Mouse (Mus musculus) left cerebral cortex, adult 9 months (tissue): ENCODE data around the gene Foxn4.

Experiments used
- DNase-seq, 2 experiments: peaks; one replicate each; pipeline ENCODE4 v3.0.0; 2022; ENCODE audit warnings: low spot score in 2 of 2

Gene Foxn4

GRCm38 (mm10) chr5:114273693-114274402 is at the start of gene Foxn4:
Gene Foxn4 (minus strand): TSS chr5:114273807.
- DNase-seq, result no peak

DNA sequence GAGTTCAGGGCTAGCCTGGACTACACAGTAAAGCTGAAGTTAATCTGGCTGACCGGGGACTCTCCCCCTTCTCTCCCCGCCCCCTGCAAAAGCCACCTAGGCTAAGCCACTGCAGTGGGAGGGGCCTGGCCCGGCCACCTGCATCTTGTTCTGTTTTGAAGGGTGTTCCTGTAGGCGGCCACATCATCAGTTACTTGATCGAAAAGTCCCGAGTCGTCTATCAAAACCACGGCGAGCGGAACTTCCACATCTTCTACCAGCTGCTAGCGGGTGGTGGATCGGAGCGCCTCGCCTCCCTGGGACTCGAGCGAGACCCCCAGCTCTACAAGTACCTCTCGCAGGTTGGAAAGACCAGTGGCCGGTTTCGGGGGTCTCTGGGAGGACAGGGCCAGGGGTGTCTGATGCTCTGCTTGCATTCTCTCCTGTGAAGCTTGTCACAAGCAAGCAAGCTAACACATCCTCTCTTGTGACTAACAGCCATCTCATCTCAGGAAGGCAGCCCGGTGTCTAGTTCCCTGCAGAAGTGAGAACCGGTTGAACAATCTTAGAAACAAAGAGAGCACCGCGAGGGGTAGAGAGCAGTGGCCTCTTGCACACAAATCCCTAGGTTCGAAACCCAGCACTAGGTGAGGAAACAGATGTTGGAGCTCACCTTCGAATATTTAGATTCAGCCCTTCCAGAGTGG is 49.6 kb upstream of the Foxn4 start:
- DNase-seq, result no peak

GRCm38 (mm10) chr5:114309680-114310036 is 36.1 kb upstream of the Foxn4 start:
- no peak for DNase-seq

DNA sequence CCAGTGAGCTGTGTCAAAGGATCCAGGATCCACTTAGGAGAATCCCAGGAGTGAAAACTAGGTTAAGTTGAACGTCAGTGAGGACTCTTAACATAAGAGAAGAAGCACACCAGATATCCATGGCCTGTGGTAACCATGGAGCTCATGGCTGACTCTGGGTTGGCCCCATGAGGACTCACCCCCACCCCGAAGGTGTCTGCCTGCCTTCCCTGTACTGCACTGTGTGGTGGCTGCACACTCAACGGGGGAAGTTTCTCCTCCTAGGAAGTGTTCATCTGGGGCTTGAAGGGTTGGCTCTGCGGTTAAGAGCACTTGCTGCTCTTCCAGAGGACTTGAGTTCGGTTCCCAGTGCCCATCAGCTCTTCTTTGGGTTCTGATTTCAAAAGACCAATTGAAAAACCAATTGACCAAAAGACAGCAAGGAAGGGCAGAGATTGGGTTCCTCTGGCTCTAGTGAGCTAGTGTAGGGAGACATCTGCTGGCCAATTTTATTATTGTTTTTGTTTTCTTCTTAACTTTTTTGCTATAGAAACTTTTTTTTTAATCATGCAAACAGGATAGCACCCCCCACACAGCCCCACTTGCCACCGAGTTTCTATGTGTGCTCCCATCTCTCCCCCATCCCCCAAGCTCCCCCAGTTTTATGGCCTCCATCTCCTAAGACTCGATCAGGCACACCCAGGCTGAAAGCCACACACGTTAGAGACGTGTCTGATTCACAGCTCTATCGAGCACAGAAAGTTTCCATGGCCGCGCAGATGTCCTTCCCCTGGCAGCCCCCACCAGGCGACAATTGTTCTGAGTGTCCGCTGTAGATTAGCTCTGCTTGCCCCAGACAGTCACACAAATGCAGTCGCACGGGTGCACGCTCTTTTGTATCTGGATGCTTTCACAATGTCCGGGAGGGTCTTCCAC is 35.4 kb upstream of the Foxn4 start:
- DNase-seq, result no peak

DNA sequence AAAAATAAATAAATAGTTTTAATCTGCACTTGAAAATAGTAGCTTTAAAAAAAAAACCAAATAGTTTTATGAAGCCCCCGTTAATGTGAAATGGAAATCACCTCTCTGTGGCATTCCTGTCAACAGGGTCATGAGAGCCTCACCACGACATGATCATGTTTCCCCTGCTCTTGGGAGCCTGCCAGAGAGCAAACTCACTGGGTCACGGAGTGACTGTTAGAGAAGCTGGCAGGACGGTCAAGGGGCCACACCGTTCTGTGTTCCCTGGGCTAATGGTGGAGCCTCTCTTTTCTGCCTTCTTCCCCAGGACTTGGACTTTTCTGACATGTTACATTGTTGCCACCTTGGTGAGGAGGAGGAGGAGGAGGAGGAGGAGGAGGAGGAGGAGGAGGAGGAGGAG is 32.9 kb upstream of the Foxn4 start:
- no peak for DNase-seq

- no peak for DNase-seq
These were observed 29.6 kb upstream of the Foxn4 start for GRCm38 (mm10) chr5:114303166-114303565.

DNA sequence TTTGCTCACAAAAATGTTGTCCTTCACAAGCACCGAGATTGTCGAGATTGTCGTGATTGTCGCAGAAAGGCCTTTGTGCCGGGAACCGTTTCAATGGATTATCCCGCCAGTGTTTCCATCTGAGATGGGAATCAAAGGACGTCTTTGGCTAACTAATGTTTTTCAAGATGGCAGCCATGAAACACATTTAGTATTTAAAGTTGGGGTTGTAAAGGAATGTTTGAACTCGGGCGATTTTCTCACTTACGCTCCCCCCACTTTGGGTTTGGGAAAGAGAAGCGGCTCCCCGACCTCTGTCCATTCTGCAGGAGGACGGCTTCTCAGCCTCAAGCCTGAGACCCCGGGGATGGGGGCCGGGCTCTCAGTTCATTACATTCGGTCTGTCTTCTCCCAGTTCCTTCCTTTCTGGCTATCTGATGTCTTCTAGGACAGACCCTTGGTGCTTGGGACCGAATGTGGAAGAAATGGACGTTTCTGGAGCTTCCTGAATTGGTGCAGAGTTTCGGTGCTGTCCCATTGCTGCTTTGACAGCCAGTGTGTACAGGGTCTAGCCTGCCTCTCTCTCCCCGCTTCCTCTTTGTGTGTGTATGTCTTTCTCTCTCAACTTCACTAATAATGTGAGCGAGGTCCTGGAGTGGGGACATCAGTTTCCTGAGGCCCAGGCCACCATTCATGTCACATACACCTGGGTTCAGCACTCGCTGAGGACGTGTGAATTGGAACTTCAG is 26.4 kb upstream of the Foxn4 start:
- no peak for DNase-seq

- DNase-seq, result no peak
These were observed 25.7 kb upstream of the Foxn4 start for GRCm38 (mm10) chr5:114299156-114299855.

DNA sequence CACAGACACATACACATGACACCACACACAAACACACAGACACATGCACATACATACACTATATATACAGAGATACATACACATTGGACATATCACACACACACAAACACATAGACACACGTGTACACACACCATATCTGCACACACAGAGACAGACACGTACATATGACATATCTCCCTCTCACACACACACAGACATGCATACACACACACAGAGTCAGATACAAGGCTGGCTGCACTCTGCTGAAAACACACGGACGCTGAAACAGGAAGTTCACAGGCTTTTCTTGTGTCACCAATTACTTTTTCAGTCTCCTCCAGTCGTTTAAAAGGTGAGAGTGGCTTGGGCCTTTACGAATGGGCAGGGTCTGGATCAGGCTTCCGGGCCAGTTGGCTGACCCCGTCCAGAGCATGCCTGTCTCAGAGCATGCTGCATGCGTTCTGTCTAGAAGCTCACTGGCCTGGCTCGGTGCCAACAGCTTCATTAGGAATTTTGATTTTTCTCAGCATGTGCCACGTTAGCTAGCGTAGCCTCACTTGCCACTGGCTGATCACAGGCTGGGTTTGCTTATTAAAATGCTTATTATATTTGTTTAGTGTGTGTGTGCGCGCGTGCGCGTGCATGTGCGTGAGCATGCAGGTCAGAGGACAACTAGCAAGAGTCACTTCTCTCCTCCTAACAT is 24.7 kb upstream of the Foxn4 start:
- no peak for DNase-seq

DNA sequence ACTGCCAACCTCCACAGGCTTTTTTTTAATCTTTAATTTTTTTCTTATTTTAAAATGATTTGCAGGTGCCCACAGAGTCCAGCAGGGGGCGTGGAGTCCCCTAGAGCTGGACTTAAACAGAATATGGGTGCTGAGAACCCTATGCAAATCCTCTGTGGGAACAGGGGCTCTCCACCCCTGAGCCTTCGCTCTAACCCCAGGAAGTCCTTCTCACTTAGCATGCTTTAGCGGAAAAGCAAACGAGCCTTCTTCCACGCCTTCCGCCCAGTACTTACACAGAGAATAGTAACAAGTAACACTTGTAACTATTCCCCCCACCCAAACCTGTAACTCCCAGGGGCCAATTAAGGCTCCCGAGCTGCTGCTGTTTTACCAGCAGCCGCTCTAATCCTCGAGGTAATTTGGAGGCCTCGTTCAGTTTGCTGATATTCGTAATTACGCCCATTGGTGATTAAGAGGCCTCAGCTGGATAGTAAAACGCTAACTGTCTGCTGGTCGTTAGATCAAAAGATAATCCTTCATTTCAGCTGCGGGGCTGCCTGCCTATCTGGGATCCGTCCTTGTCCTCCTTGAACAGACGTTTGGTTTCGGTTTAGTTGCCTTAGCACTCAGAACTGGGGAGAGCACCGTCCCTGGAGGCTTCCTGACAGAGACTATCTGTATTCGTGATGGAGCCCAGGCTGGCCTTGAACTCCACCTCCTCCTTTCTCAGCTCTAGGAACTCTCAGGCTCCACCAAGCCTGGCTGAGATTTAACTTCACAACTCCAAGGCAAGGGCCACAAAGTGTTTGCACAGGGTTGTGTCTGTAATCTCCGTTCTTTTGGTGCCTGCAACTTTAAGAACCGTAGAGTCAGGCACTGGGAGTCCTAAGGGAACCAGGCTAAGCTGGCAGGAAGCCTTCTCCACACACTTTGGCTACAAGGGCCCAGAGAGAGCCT is 23.4 kb upstream of the Foxn4 start:
- no peak for DNase-seq

GRCm38 (mm10) chr5:114290004-114290403 is 16.4 kb upstream of the Foxn4 start:
- DNase-seq, result peak in 1 of 2 experiments; percentile 9

DNA sequence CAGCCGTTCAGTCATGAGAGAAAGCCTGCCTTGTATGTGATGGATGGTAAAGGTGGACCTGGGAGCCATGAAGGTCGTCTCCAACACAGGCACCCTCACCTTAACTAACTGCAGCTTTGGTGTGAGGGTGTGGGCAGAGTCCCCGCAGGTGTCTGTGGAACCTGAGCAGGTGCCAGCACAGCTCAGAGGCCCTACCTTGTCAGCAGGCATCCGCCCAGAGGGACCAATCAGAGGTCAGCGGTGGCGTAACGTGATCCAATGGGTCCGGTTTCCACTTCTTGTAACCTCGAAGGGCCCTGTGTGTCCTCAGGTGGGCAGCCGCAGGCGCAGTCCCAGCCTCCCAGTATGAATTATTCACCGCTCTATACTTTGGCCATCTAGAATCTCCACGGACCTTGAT is 15.3 kb upstream of the Foxn4 start, which contains the start of gene Myo1h:
TSS of gene Myo1h (plus strand) at position 293 of the 400 bp plus-strand sequence.
- DNase-seq, result no peak

- no peak for DNase-seq
These were observed 14.8 kb upstream of the Foxn4 start for GRCm38 (mm10) chr5:114288396-114288795.

DNA sequence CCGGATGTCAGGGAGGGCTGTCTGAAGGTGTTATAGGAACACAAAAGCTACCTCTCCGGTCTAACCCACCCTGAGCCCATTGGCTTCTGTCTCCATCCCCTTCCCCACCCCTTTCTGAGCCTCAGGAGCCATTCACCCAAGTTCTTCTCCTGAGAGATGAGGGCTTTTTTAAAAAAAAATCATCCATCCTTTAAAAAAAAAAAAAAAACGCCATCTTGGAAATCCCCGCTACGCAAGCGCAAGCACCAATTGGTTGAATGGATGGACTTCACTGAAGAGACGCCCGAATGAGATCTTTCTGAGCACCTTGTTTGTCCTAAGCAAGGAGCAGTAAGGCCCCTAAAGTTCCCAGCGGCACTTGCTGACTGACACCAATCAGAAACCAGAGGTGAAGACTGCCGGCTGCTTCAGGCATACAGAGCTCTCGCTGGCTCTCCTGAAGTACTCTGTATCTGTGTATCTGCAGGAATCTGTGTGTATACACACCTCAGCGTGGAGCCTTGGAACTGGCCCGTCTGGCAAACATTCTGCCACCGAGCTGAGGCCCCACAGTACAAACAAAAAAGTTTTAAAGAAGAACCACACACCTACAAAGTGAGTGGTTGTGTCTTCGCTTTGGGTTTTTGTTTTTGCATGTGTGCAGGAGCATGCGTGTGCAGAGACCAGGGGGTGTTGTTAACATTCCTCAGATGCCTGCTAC is 13.4 kb upstream of the Foxn4 start:
- no peak for DNase-seq

- no peak for DNase-seq
These were observed 12.5 kb upstream of the Foxn4 start for GRCm38 (mm10) chr5:114286102-114286501.

DNA sequence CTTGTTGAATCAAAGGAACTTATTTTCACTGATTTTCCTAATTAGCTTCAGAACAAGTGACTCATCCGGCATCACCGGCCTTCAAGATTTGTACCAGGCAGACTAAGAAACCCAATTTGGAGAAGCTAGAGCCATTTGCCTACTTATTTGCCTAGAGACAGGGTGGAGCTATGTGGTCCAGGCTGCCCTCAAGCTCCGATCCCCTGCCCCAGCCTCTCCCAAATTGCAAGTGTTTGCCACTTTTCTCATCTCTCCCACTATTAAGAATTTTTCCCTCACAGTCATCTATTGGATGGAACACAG is 11.7 kb upstream of the Foxn4 start:
- peak in 1 of 2 experiments; percentile 11 for DNase-seq

DNA sequence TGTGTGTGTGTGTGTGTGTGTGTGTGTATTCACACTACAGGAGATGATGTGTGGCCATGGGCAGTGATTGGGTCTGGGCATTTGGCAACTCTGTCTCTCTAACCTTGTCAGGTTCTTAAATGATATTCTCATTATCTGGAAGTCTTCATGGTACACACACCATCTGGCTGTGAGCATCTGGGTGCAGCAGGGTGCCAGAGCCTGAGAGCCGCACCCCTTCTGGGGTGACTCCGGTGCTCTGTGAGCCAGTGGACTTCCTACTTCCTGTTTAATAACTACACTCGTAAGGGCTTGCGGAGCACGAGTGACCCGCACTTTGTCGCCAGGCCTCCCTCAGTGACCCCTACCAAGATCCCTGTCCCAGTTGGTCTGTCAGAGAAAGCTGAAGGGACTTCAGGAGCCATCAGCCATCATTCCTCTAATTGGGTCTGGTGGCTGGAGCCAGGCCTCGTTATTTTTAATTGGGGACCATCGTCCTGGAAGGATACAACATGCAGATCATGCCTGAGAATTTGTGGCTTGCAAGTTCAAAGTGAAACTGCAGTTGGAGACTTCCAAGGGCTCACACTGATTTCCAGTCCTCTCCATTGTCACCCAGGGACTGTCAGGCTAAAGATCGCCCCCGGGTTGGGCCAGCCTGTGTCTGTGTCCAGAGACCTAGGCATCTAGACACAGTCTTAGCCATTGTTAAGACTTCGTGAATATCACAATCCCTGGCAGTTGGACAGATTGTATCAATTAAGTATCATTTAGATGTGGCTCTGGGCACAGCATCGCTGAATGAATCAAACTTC is 11.2 kb upstream of the Foxn4 start:
- DNase-seq, result peak in 1 of 2 experiments; percentile 46

- no peak for DNase-seq
These were observed 8.7 kb upstream of the Foxn4 start for GRCm38 (mm10) chr5:114282346-114282745.
